Mouse (Mus musculus): ENCODE measurements at regions not wholly inside any gene's neighbourhood (a gene's known extent, or its start where the extent isn't known, plus 50 kb on each side); places are given as distances from the start of the nearest gene placed in this dataset.
"Not testable (repeated sequence)": the region's sequence is repeated elsewhere in the genome, so short reads cannot be mapped to it uniquely, and the experiment has no call there.

DNA sequence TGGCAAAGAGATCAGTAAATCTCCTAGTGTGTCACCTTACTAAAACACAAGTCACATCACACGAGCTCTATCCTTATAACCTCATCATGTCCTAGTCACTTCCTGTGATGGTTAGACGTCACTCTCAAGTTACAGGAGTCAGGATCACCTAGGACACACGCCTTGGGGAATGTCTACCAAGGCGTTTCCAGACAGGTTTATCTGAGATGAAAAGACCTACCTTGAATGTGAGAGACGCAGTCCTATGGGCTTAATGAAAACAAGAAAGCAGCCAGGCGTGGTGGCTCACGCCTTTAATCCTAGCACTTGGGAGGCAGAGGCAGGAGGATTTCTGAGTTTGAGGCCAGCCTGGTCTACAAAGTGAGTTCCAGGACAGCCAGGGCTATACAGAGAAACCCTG, 185.0 kb upstream of the Rpl38 start:
- not testable (repeated sequence) for DNase-seq

DNA sequence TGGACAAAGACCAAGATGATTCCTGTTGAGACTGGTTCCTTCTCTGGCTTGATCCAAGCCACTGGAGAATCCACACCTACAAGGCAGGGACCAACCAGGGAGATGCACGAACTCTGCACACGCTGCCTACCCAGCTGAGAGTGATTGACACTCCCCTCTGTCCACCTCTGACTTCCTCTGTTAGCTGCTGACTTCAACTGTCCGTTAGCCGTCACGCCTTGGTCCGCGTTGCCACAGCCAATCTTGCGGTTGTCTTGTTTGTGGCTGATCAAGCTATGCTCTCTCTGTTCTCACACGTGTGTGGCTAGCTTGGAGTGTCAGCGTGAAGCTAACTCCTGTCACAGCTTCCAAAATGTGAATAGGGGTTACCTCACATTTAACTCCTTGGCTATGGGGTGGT, 186.3 kb upstream of the Rpl38 start:
- no peak for DNase-seq

DNA sequence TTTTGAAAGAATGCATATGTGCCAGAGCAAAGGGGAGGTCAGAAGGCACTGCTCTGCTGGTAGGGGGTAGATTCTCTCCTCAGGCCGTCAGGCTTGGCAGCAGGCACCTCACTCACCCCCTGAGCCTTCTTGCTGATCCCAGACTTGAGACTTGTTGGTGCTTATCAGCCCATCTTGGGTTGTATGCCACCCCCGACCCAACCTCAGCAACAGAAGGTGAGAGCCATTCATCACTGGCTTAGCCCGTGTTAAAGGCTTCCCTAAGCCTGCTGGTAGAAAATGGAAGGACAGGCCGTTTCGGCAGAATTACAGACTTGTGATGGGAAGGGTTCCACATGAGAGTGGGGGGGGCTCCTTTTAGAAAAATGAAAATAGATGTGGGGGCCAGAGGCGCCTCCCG, 187.3 kb upstream of the Rpl38 start:
- DNase-seq: no peak

DNA sequence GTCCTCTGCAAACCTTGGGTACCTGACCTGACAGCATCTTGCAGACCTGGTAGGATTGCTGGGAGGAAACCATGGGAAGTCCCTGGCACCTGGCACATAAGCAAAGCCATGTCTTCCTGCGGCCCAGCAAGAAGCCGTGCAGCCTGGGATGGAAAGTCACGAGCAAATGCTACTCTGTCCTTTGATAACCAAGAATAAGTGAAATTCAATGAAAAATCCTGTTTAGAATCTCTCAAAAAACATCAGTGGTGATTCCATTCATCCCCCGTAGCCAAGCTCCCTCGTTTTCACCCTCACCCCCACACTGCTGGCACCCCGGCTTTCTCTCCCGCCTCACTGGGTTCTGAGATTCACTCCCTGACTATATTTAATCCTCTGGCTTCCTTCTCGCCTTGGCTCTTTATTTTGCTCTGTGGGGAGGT, 188.2 kb upstream of the Rpl38 start:
- DNase-seq: no peak

DNA sequence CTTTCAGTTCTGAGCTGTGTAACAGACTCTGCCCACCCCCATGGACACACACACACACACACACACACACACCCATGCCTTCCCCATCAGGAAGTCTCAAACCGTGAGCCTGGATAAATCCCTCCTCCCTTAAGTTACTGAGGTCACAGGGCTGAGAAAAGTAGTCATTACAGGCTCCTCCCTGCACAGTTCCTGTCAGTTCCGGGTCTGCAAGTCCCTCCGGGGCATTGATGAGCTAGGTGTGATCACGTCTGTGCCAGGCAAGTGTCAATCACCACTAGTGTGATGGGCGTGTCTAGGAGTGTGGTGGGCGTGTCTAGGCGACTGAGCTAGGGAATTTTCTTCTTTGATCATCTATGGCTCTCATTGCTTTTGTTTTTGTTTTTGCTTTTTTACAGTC, 189.6 kb upstream of the Rpl38 start:
- no peak for DNase-seq

DNA sequence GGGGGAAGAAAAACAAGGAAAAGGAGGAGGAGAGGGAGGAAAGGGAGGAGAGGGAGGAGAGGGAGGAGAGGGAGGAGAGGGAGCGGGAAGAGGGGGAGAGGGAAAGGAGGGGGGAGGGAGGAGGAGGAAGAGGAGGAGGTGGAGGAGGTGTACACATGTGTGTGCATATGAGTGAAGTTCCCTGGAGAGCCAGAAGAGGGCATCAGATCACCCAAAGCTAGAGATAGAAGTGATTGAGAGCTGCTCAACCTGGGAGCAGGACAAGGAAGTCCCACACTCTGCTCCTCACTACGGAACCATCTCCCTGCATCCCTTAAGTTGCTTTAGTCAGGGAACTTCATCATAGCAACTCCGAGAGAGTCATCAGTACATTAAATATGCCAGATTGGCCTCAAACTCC, 191.0 kb upstream of the Rpl38 start:
- peak; percentile 23 for DNase-seq

DNA sequence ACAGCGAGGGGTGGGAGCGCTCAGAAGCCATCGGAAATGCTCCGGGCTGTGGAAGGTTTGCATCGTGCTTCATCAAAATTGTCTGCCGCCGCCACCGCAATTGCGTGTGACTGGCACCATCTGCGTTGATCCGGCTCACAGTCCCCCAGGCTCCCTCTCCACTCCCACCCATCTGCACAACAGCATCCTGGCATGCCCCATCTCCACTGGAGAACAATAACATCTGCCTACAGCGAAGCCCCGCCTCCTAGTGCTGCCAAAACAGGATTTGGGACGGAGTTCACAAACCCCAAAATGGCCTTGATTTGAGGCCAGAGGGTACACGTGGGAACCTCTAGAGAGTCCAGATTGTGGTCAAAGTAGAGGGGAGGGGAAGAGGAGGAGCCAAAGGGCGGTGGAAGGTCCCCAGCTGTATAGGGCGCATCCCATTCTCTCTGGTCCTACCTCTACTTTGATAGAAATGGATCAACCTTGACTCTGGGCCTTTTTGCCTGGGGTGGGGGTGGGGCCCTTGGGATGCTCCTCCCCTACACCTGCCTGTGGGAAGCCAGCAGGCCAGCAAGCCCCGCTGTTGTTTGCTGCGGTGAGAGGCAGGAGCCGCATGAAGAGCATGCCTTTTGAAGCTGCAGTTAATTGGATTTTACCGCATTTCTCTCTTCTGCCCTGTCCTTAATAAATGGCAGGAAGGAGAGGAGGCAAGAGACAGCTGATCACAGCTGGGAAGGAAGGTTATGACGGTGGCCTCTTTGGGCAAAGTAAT, 195.6 kb upstream of the Rpl38 start:
- DNase-seq: no peak

DNA sequence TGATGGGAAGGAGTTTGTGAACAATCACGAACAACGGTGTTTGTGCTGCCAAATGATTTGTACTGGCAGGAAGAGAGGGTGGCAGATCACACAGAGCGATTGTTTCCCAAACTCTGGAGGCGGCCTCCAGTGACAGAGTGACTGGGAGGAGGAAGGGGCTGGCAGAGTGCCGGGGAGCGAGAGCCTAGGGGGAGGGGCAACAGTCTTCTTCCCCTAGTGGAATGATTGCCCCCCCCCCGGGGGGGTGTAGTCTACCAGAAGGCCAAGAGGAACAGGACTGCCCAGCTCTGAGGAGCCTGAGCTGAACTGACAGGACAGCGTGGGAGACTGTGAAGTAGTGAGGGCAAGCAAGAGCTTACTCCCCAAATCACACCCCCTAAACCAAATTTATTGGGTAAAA, 199.9 kb upstream of the Rpl38 start:
- peak; percentile 54 for DNase-seq

DNA sequence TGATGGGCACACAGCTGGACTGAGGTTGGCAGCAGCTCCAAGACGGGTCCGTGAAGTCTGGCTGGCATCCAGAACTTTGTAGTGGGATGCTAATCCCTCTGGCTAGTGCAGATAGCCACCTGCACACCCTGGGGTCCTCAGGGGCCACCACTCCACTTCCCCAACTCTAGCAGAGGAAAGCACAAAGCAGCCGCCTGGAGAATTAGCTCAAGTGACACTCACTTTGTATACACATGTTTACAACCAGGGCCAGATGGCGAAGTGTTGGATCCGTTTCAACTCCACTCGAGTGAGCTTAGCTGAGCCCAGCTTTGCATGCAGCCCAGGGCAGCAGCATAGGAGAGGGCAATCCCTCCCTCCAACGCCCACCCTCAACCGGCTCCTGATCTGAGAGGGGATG, 200.5 kb upstream of the Rpl38 start:
- no peak for DNase-seq

DNA sequence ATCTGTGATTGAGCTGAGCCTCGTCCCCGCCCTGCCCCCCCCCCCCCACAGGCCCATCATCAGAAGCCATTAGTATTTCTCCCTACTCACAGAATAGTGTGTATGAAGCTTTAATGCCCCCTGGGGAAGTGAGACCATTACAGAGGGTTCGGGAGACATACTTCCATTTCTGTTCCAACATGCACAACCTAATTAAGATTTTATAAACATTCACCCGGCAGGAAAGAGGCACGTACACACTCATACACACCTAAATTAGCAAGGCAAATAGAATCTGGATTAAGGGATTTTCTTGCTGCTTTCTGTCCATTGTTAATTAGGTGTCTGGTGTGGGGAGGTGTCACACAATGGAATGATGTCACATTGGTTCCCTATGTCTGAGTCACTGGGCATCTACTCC, 202.8 kb upstream of the Rpl38 start:
- DNase-seq: no peak

DNA sequence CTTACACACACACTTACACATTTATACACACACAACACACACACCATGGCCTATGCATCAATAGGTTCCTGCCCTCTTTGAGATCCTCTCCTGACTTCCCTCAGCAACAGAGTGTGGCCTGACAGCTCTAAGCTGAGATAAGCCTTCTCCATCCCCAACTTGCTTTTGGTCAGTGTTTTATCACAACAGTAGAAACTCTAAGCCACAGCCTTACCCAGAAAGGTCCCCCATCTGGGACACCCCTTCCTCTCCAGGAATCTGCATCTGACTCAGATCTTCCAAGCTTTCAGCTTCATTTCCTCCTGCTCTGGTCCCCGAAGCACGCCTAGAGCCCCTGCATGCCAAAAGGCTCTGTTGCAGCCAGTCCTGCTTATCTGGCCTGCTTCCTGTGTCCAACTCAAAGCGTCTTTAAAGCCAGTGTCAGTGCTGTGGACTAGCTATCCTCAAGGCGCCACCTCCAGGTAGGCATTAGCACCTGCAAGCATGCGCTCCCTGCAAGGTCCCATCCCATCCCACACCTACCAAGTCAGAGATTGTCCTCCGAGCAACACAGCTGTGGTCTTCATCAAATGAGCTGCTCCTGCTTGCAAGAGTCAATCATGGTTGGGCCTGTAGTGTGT, 205.5 kb upstream of the Rpl38 start:
- peak; percentile 38 for DNase-seq

DNA sequence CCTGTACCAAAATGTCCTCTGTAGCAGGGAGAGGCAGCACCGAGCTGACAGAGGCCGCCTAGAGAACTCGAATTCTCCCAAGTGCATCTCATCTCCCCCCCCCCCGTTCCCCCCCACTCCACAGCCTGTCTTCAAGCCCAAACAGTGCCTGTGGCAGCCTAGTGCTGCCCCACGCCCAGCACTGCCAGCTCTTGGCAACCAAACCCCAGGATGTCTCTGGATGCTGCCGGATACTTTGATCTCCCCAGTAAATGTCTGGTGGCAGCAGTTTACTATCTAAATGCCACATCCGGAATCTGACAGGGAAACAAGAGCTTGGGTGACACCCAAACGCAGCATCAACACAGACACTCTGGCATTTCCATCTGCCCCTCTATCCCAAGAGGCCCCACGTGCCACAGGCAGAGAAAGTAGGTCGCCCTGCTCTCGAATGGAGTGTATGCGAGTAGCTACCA, 213.4 kb upstream of the Rpl38 start:
- no peak for DNase-seq

DNA sequence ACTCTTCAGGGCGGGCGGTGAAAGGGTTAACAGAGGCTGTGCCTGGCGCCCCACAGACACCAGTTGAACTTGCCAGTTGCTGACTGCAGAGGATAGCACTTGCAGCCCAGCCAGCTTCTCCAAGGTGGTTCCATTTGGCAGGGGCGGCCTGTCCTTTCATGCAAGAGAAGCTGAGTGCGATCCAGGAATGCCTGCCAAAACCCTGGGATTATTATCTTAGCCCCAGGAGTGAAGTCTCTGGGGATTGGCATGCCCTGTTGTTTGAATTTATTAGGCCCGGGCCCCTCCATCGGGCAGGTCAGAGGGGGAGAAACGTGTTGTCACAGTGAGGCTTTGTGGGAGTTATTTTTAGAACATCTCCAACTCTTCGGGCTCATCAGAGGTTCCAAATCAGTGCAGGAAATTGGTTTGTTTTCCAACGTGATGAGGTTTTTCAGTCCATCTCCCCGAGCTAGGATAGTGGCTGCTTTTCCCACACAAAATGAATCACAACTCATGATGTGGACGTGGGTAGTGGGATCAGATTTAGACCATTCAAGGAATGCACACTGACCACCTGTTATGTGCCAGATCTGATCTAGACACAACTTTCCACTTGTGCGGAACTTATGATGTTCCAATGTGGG, 219.4 kb upstream of the Rpl38 start:
- peak; percentile 47 for DNase-seq

DNA sequence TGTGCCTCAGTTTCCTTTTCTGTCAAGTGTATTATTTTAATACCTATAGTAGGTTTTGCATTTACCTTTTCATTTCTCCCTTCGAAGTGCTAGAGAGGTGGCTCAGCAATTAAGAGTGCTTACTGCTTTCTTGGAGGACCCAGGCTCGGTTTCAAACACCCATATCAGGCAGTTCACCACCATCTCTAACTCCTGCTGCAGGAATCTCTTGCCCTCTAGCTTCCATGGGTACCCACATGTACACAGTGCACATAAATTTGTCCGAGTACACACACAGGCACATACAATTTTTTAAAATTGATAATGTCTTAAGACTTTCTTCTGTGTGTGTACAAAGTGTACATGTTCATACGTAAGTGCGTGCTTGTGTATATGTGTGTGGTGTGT, 220.9 kb upstream of the Rpl38 start:
- no peak for DNase-seq

DNA sequence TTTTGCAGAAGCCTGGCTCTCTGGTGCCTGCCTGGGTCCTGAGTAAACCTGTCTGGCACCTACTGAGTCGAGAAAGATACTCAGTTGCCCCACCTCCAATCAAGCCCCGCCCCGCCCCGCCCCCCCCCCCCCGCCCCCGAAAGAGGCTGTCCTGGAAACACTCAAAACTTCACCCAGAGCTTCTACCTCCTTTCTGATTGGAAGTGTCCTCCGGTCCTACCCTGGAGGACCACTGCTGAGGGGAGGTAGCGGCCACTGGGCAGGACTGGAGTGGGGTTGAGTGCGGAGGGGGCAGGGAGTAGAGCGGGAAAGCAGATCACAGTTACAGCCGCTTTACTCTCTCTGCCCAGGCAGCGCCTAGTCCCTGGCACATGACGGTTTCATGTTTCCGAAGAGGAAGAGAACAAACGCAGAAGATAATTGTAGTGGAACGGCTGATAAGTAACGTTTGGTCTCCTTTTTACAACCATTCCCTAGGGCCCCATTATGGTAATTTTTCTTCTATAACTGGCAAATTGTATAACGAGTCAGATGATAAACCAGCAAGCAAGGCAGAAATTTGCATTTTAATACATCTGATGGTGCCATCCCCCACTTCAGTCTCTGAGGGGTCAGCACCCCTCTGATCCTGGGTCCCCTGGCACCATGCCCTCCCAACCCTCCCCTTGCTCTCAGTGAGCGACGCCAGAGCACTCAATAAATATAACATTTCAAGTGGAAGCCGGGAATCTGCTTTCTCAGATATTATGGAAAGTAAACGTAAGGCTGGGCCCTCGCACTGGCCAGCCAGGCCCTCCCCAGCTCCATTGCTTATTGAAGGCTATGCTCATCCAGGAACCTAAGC, 221.5 kb upstream of the Rpl38 start:
- DNase-seq: peak; percentile 15

DNA sequence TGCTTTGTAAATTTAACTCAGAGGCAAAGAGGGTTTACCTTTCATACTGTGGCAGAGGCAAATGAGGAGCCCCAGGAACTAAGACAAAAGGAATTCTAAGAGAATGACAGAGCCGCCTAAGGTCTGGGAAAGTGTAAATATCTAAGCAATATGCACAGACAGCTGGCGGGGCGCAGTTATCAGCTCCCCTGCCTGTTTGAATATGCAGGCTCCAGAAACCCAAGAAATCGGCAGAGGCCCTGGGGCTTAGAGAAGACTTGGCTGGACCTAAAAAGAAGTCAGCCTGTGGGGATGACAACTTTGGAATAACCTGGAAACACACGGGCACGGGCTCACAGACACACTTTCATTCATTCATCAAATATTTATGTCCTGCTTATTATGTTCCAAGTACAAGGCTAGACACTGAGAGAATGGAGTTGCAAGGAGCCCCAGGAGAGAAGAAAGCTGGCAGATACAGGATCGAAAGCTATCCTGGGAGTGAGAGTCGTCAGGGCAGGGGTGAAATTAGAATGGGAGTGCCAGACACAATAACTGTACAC, 222.2 kb upstream of the Rpl38 start:
- DNase-seq: no peak

DNA sequence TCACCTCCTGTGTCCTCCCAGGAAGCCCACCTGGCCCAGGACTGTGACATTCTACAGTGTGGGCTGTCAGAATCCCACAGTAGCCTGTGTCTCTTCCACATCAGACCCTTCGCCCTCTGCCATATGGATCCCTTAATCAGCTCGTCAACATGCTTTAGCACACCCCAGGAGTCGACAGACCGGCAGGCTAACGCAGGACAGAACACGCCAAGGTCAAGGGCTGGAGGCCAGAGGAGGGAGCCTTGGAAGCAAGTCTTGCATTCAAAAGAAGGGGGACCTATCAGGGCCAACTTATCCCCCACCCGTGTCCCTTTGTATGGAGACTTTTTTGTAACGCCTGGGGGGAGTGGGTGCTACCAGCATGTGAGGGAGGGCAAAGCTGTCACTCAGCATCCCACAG, 224.1 kb upstream of the Rpl38 start:
- no peak for DNase-seq

DNA sequence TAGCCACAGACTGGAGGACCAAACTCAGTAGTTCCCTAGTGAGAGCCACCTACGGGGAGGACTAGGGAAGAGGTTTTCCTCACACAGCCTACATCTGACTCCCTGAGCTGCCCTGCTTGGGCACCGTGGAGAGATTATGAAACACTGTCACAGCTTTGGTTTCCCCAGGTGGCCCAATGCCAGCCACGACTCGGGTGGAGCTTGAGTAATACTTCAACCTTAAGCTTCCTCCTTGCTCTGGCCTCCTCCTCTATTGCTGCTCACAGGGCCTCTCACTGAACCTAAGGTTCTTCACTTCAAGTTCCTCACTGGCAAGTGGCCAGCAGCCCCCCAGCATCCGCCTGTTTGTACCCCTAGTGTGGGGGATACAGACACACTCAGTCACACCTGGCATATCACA, 224.9 kb upstream of the Rpl38 start:
- peak; percentile 25 for DNase-seq

DNA sequence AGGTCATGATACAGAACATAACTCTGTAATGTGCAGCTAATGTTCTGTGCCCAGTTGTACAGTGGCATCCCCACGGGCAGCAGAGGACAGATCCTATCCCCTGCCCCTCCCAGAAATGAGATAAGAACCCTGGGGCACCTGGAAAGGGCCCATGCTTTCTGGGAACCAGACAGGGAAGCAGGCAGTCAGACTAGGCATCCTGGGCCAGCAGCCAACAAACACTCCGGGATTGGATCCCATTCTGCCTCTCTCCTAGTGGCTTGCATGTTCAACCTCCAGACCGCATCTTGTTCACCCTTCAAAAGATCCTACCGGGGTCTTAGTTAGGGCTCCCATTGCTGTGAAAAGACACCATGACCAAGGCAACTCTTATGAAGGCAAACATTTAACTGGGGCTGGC, 229.0 kb upstream of the Rpl38 start:
- DNase-seq: no peak

DNA sequence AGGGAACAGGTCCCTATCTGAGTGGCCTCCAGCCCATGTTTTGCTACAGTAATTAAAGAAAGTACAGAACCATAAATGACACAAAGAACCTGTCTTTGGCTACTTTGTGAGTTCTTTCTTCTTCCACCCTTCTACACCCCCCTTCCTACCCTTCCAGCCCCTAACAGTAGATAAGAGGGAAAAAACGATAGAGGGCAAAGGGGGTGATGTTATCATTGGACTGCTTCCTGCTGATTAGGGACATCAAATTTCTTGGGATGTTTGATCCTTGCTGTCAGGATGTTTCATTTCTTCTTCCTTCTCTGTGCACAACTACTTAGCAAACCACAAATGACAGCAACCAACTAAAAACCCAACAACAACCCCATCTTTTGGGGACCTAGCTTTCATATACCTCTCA, 232.5 kb upstream of the Rpl38 start:
- no peak for DNase-seq

DNA sequence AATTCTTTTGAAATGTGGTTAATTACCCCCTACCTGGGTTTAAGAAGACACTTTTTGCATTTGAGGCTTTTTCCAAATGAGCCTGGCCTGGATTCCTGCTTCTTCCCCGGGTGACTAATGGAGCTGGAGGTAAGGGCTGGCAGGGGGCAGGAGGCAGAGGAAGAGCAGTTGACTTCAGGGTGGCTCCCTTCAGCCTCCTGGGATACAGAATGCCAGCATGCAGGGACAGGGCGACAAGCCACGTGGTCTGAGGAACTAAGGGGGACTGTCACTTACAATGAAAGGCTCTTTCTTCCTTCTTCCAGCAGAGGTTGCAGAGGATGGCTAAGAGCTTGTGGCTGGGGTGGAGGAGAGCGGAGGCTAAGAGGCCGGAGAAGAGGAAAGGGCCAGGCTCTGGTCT, 234.8 kb upstream of the Rpl38 start:
- DNase-seq: no peak

DNA sequence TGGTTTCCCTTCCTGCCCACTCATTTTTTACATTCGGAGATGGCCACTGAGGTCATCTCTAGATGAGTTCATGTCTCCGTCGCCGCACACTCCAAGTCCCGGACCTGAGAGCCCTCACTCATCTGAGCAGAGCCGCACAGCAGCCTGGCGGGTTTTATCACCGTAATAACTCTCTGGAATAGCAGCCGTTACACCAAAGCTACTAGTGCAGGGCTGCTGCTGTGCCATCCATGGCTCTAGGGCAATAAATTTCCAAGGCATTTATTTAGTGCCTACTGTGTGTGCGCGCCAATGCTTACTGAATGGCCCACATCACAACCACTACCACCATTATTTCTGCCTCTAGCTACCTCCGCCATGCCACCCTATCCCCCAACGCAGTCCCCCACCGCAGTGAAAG, 242.9 kb upstream of the Rpl38 start:
- no peak for DNase-seq

DNA sequence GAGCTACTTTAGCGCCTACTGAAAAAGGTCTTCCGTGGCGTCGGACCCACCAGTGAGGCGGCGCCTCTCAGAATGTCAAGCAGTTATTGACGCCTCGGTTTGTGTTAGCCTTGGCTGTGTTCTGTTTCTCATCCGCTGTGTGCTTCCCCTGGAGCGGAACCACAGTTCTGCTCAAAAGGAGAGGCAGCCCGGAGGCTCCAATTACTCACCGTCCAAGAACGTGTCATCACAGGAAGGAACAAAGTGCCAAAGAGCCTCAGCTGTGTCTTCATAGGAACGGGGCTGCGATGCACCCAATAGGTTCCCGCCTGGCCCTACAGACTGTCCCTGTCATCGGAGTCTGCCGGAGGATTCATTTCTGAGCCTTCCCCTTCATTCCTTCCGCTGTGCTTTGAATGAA, 245.0 kb upstream of the Rpl38 start:
- DNase-seq: no peak
